Mouse (Mus musculus) ovary, postnatal 36 days (tissue): Measurements from ENCODE around the gene Fbxl17.
A peak's percentile ranks its signal among the peaks of the same experiment; 100 is the strongest.

Experiments
- DNase-seq: peaks from one replicate; pipeline ENCODE4 v3.0.0; 2022; ENCODE audit warnings: low spot score, mixed read lengths

The Fbxl17 gene

GRCm38 (mm10) chr17:63328888-63329287, 170.9 kb downstream of the Fbxl17 start:
- DNase-seq = no peak

DNA sequence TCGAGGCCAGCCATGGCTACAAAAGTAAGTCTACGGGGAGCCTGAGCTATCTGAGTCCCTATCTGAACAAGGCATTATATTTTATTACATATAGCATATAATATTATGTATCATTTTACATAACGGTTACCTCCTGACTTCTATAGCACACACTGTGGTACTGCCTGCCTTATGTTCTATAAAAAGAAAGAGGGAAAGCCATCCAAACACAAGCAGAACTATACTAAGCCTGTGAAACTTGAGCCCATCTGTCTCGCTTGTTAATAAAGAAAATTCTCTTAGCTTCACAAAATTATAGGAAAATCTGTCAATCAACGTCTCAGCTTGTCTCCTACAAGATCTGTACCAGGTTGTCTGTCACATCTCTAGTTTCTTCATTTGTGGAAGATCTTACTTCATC, 173.6 kb downstream of the Fbxl17 start:
- no peak for DNase-seq

- DNase-seq = no peak
These were observed 175.1 kb downstream of the Fbxl17 start for GRCm38 (mm10) chr17:63324672-63325071.

DNA sequence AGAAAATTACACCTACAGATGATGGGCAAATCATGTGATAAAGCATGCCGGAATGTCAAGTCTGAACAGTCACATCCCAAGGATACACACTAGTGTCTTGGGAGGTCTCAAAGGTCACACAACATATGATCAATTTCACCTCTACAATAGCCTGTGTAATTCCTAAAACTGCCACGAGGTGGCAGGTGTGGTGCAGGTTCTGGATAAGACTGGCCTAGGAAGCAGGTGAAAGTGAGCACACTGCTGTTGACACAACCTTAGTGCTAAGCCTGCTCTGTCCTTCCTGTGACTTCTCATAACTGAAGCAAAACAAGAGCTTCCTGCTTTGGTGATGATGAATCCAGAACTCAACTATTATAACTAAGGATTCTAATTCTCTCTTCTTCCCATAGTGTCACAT, 175.8 kb downstream of the Fbxl17 start:
- DNase-seq = peak; percentile 39

DNA sequence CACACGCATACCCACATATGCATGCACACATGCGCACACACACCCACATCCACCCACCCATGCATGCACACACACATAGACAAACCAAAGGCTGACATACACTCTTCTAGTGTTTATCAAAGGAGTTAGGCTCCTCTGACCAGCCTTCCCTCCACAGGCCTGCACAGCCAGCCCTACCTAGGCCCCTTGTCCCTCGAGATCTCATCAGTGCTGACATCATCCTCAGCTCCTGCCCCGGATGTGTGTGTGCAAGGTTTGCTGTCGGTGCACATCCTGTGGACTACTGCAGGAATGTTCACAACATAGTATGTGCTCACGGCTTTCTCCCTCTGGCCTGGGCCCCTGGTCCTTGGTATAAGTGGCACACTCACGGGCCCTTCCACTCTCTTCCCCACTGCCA, 177.0 kb downstream of the Fbxl17 start:
- DNase-seq = no peak

DNA sequence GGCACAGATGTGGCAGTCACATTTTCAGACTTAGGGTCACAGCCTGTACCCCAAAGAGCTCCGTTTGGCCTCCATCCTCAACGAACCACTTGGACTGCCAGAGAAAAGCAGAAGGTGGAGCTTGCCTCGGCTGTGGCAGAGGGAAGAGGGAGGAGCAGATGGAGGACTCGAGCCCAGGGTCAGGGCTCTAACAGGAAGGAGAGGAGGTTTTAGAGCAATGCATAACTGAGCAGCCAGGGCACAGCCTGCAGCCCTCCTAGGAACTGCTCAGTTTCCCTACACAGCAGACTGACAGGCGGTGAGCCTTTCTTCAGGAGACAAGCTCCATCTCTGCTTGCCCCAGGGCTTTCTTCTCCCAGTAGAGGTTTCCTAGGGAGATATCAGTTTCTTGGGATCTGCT, 178.5 kb downstream of the Fbxl17 start:
- no peak for DNase-seq

DNA sequence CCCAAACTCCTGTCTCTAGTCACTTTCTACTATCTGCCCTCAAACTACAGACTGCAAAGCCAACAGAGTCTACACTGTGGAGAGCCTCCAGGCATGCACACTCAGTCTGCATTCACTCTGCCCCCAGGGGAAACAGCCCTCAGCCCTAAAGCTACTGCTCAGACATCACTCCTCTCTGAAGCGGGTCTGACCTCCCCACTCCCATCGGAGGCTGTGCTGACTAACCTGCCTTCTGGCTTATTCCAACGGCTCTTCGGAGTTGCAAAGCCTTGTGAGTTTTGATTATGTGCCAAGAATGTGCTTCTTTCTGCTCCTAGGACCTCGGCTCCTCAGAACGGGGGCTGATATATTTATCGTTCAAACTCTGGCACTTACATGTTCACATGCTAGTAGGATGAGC, 182.3 kb downstream of the Fbxl17 start:
- no peak for DNase-seq

- no peak for DNase-seq
These were observed 184.0 kb downstream of the Fbxl17 start for GRCm38 (mm10) chr17:63315646-63316480.

DNA sequence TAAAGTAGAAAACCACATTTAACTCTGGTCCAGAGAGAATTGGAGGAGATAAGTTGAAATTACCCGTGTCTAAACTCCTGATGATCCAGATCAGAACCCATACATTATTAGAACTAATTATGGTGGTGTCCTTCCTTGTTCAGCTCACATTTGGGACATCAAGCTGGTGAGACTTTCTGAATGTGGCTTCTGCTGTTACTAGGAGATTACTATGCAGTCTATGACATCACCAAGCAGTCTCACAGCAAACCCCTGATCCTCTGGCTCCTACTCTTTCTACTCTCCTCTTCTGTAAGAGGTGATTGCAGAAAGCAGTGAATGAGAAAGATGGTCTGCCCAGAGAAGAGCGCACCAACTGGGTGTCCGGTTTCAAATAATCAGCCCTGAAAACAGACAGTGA, 187.0 kb downstream of the Fbxl17 start:
- DNase-seq = no peak

DNA sequence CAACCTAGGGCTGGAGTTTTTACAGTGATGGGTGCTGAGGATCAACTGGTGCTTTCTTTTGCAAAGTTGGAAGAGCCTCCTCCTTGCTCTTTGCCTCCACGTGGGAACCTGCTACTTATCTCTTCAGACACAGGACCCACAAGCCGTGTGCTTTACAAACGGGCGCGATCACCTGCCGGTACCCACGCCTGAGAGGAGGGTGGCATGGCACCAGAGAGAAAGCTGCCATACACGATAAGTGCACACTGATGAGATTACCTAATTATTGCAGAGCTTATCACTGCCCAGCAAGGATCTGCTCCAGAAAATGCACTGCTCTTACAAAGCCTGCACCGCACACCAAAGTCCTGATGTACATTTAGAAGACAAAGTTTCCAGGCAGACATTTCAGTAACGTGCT, 187.5 kb downstream of the Fbxl17 start:
- no peak for DNase-seq

GRCm38 (mm10) chr17:63311613-63312012, 188.2 kb downstream of the Fbxl17 start:
- DNase-seq = no peak

- DNase-seq = no peak
These were observed 189.8 kb downstream of the Fbxl17 start for GRCm38 (mm10) chr17:63310021-63310420.

GRCm38 (mm10) chr17:63303862-63304261, 196.0 kb downstream of the Fbxl17 start:
- no peak for DNase-seq

GRCm38 (mm10) chr17:63301822-63302393, 197.9 kb downstream of the Fbxl17 start:
- no peak for DNase-seq

GRCm38 (mm10) chr17:63295471-63295870, 204.3 kb downstream of the Fbxl17 start:
- DNase-seq = no peak

DNA sequence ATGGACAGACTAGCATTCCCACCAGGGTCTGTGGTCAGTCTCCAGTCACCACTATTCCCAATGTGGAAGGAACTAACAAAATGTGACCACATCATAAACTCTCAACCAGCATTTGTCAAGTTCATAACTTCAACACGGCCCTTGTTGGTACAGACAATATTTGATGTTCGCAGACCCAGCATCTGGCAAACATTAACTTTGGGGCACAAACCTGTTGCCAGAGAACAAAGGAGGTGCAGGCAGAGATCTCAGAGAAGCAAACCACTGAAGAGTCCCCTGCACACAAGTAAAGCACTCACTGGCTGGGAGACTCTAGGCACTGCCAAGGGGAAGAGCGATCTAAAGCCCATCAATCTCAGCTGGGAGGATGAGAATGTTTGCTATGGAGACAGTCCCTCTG, 204.9 kb downstream of the Fbxl17 start:
- no peak for DNase-seq

GRCm38 (mm10) chr17:63293979-63294378, 205.8 kb downstream of the Fbxl17 start:
- no peak for DNase-seq

DNA sequence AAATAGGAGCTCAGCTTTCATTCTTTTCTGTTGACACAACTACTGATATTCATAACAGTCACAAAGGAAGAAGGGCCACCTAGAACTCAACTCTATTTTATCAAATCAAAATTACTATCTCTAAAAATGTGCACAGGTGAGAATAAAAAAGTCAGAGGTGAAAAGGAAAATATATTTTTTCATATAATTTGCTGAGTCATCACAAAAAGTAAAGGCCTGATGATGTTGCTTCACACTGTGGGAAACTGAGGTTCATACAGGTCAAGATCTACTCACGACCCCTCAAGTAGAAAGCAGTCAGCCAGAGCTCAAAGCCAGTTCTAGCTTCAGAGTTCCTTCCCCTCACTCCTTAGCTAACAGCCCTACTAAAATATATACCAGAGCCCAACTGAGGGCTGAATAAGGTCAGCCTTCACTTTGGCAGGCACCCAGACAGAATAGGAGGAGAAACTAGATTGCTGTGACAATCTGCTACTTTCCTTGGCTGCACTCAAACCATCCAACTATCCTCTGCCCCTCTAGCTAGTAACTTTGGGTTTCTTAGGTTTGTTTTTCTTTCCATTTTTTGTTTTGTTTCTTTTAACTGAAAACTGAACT, 210.4 kb downstream of the Fbxl17 start:
- peak; percentile 21 for DNase-seq

GRCm38 (mm10) chr17:63288850-63289249, 211.0 kb downstream of the Fbxl17 start:
- DNase-seq = no peak

DNA sequence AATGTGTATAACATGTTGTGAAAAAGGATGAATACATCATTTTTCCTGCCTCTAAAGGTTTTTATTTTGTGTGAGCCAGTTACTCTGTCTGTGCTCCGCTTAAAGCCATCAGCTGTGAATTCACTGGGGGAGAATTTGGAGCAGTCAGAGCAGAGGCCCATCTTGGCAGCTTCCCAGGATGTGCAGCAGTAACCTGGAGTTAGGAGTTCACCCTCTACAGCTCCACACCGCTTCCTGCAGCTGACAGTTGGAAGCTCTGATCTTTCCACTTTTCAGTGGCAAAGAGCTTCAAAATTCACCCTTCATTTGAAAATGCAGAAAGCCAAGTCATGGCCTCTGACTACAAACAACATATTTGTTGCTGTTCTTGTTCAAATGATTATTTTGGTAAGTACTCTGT, 212.4 kb downstream of the Fbxl17 start:
- peak; percentile 37 for DNase-seq

DNA sequence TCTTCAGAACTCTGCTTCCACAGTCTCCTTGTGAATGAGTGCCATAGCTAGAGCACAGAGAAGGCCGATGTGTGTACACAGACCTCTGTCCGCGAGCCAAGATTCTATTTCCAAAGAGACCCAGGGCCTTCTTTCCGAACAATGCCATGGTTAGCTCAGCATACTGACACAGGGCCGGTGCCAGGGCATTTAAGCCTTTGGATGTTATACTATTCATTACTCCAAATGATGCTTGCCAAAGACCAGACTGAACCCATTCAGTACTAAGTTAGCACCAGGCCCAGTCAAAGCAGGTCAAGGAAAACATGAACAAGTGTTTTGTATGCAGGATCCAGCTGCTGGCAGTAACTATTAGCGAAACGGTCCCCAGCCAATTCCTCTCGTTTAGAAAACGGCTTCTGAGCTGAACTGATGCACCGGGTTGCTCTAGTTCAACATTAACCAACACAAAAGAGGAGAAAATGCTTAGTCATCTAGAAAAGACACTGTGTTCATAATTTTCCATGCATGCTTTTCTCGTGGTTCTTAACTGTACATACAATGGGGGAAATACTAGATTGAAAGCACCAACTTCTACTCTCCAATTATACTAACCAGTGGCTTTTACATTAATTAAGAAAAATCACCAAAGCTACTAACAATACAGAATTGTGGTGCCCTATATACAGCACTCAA, 214.4 kb downstream of the Fbxl17 start:
- peak; percentile 27 for DNase-seq

DNA sequence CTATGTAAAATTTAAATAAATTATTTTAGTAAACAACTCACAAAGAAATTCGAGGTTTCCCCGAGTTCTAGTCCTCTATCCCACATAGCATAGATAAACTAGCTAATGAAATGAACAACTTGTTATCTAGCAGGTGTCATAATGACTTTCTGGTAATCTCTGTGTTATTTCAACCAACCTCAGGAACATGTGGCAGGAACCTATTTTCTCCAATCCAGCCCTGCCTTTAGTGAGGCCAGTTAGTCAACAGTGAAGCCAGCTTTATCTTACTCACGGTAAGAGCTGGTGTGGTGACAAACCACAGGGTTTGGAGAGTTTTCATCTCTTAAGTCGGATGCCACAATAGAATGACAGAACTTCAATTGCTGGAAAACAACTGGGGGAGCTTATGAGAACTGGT, 215.7 kb downstream of the Fbxl17 start:
- DNase-seq = no peak

DNA sequence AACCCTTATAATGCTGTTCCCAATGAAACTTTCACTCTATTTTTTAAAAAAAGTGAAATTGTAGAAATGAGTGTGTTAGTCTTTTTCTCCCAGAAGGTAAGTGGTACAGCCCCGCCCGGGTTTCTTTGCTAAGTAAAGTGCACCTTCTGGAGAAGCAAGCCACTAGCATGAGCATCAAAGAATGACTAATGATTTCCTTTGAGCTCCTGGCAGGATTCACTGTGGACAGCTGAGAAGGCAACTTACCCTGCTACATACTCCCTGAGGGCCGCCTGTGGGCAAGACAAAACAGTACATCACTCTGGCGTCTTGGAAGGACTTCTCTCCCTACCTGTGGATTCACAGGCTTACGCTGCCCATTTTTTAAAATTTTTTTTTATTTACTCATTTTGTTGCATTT, 217.8 kb downstream of the Fbxl17 start:
- DNase-seq = no peak
